Mouse (Mus musculus): ENCODE measurements around the gene Cd244a. TPM values are rescaled to one million over a fixed set of nuclear protein-coding genes. Genes with fewer than 3 reads are reported as not detected.

The Cd244a gene
- 1 to 10 TPM in 1 of 2 experiments, under 1 TPM in 1; 0.55 to 1.3 TPM for polyA plus RNA-seq (2017; shearing (Covaris generic))

DNA sequence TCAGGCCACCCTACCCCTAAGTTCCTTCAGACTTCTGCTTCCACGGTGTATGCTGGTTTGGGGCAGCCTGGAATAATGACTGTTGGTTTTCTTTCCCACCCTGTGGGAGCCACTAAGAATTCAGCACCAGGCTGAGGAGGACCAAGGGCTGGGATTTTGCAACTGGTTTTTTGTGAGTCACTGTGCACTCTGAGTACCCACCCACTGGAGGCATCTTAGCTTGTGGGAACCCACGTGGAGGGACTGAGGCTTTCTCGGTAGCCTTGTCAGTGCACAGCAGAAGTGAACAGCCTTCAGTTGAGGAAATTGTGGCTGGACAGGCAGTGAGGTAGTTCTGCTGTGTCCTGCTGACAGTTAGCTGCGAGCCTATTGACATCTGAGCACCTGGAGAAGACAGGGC lies at the start of gene Cd244a:
TSS of gene Cd244a (plus strand) at position 296 of the 400 bp plus-strand sequence.
- no peak for ATAC-seq

- ATAC-seq = no peak
Measured at GRCm38 (mm10) chr1:171513234-171513633, 45.8 kb upstream of the Cd244a start.

- ATAC-seq = no peak
Measured at GRCm38 (mm10) chr1:171513760-171514159, 45.2 kb upstream of the Cd244a start.

- ATAC-seq = no peak
Measured at GRCm38 (mm10) chr1:171515039-171515438, 44.0 kb upstream of the Cd244a start.

DNA sequence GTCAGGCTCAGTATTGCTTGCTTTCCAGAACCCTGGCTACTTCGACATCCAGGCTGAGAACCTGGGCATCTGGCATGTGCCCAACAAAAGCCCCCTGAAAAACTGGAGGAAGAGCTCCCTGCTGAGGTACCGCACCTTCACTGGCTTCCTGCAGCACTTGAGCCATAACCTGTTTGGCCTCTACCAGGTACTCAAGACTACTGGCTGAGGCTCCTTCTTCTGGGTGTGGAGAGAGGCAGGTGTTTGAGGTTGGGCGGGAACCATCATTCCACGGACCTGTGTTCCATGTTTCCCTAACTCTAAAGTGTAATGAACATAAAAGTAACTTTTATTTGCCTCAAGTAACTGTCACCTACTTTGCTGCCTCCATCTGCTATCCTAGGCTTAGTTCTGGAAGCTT lies 43.4 kb upstream of the Cd244a start:
- ATAC-seq = no peak

DNA sequence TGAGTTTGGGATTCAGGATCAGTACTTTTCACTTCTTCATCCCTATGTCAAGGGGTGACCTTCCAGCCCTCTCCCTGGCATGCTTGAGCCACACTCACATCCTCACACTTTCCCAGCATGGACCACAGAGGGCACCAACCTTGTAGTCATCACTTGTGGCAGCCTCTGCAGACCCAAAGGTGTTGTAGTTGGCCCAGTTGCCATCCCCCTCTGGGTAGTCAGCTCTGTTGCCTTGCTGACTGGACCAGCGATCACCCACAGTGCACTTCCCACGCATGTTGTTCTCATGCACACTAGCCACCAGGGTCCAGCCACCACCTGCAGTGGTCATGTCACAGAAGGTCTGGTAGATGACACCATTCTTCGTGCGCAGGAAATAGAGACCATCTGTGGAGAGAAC lies 27.6 kb upstream of the Cd244a start:
- ATAC-seq = no peak

GRCm38 (mm10) chr1:171532830-171533229 lies 26.2 kb upstream of the Cd244a start:
- no peak for ATAC-seq

DNA sequence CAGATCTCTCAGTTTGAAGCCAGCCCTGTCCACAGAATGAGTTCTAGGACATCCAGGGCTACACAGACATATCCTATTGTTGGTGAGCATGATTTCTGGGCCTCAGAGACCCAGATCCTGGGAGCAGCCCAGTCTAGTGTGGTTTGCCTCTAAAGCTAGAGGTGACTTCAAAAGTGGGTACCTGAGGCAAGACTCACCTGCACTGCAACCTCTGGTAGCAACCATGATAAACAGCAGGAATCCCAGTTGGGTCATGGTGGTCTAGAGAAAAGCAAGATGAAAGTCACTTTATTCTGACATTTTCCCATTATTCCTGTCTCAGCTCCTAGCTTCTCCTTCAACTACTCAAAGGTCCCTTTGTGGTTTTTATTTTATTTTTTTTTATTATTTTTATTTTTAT lies 24.4 kb upstream of the Cd244a start:
- ATAC-seq = no peak

DNA sequence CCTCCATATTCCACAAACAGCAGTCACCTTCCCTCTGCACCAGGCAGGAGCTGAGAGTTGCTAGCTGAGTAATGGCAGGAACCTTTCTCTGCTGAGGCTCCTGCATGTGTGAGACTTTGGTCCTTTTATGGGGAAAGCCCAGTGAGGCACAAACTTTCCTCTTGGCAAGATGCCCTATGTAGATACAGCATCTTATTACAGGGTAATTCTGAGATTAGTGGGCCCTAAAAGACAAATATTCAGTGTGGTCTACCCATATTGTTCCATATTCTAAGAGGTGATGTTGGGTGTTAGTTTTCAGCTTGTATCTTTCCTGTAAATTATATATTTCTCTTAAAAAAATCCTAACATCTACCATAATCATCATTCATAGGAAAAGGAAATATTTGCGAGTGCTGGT lies 23.8 kb upstream of the Cd244a start, which contains the start of gene Itln1:
TSS of gene Itln1 (minus strand) at position 101 of the 400 bp plus-strand sequence.
- no peak for ATAC-seq

GRCm38 (mm10) chr1:171540694-171541093 lies 18.3 kb upstream of the Cd244a start:
- ATAC-seq = no peak

- ATAC-seq = no peak
Measured at GRCm38 (mm10) chr1:171551326-171551725, 7.7 kb upstream of the Cd244a start.

GRCm38 (mm10) chr1:171552230-171552629 lies 6.8 kb upstream of the Cd244a start:
- ATAC-seq = no peak

- ATAC-seq = no peak
Measured at GRCm38 (mm10) chr1:171553359-171554341, 5.3 kb upstream of the Cd244a start.

- ATAC-seq = no peak
Measured at GRCm38 (mm10) chr1:171556366-171556765, 2.6 kb upstream of the Cd244a start.

- ATAC-seq = no peak
Measured at GRCm38 (mm10) chr1:171558407-171558806, 586 bp upstream of the Cd244a start.

DNA sequence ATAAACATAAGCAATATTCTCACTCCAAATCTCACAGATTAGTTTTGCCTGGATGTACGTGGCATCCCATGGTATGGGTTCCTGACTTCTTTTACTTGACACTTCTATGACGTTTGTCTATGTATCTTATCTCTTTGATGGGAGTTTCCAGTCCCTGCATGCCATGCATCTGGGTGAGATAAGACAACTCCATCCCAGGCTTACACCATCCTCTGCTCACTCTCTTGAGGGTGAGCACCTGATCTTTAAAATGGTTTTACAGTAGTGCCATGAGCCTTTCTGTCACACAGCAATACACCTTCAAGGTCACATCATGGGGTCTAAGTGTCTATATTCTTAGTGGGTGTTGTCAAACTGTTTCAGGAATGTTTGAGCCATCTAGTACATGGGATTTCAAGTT lies 1.3 kb downstream of the Cd244a start:
- ATAC-seq = no peak

GRCm38 (mm10) chr1:171561200-171561599 lies 2.2 kb downstream of the Cd244a start:
- ATAC-seq = no peak

- ATAC-seq = peak; percentile 32
Measured at GRCm38 (mm10) chr1:171561639-171562225, 2.7 kb downstream of the Cd244a start.

- no peak for ATAC-seq
Measured at GRCm38 (mm10) chr1:171563042-171563441, 4.0 kb downstream of the Cd244a start.

DNA sequence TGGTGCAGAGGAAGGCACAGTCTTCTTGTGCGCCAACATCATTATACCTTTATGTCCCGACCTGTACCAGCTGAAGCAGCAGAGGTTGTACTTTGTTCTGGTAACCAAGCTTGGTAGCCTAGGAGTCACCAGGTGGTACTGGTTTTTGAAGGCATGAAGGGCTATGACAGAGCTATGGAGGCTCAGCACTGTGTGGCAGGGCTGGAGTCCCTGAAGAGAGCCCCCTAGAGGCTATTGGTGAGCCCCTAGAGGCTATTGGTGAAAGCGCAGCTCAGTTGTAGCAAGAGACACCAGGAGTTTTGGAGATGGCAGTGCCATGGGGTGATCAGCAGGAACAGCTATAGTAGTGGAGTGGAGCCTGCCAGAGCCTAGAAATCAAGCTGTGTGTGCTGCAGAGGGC lies 5.3 kb downstream of the Cd244a start:
- ATAC-seq = peak; percentile 69

DNA sequence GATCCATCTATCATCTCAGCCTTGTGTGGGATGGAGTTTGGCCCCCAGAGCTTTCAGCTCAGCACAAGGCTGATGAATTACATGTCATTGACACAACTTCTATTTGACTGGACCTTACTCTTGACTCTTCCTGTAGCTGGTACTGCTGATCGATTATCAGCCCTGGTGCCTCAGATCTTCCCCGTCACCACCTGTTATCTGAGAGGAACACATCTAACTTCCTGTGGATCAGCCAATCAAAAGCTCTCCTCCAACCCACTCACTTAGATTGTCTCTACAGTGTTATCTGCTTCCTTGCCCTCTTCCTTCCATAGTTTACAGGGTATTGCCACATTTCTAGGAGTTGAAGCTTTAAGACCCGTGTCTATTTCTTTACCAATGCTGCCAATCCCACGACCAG lies 6.9 kb downstream of the Cd244a start:
- peak; percentile 56 for ATAC-seq

GRCm38 (mm10) chr1:171566777-171567176 lies 7.8 kb downstream of the Cd244a start:
- ATAC-seq = peak; percentile 78

GRCm38 (mm10) chr1:171568436-171568835 lies 9.4 kb downstream of the Cd244a start:
- ATAC-seq = no peak

- ATAC-seq = no peak
Measured at GRCm38 (mm10) chr1:171577168-171577567, 18.2 kb downstream of the Cd244a start.
